Mouse (Mus musculus) central nervous system, embryonic 18 days (tissue): ENCODE data around the gene Slc15a4. TPM values are rescaled to one million over a fixed set of nuclear protein-coding genes. Genes with fewer than 3 reads are reported as not detected.

Experiments used
- polyA plus RNA-seq: library from polyadenylated mRNA; depleted of rRNA; stranded (reverse); fragments of >200 nt; gene quantifications from 2 replicates; pipeline ENCODE4 v1.2.3, GENCODE M21; 2012; rRNA removed

Gene Slc15a4
- 25.4 and 27.5 TPM in 2 replicates for polyA plus RNA-seq

GRCm38 (mm10) chr5:127632167-127633145 lies at the start of gene Slc15a4, which contains the start of gene Glt1d1:
Gene Slc15a4, minus strand, starts transcription at chr5:127632897.
Gene Glt1d1, plus strand, starts transcription at chr5:127632262.

Other genes with a start within 250 kb of the Slc15a4 start
- gene Glt1d1, start 635 bp downstream of the Slc15a4 start, polyA plus RNA-seq, result 8.8 and 9.1 TPM in 2 replicates